Mouse (Mus musculus): ENCODE data around the gene Aplp1.

DNA sequence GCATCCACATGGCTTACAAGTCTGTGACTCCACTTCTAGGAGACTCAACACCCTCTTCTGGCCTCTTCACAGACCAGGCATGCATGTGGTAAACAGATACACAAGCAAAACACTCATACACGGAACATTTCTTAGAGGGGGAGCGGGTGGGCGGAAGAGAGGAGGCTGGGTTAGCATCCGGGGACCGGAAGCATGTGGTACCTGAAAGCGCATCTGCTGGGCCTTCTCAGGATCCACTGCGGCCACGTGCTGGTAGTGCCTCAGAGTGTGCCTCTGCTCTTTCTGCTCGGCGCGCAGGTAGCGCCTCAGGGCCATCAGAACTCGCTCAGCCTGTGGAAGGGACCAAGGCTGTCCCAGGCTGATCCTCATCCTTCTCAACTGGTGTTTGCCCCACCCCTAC is 5.6 kb downstream of the Aplp1 start:
- no peak for TF ChIP-seq TCF12 (IDR thresholded peaks at IDR 0.05; ENCODE audit: insufficient read depth, poor library complexity, severe bottlenecking)
- TF ChIP-seq POLR2A (IDR thresholded peaks at IDR 0.05; ENCODE audit: insufficient read length, low read depth) = no peak
- no peak for TF ChIP-seq POLR2AphosphoS2 (IDR thresholded peaks at IDR 0.05; ENCODE audit: insufficient read length, low read depth)
- no peak for TF ChIP-seq USF1 (IDR thresholded peaks at IDR 0.05; ENCODE audit: low read depth)
- TF ChIP-seq REST (IDR thresholded peaks at IDR 0.05; ENCODE audit: insufficient read depth, insufficient read length) = no peak
- no peak for TF ChIP-seq CEBPB (IDR thresholded peaks at IDR 0.05; ENCODE audit: insufficient read depth, poor library complexity, severe bottlenecking)
- no peak for TF ChIP-seq SRF (IDR thresholded peaks at IDR 0.05; ENCODE audit: control insufficient read depth, insufficient read length, low read depth)
- no peak for TF ChIP-seq E2F4 (IDR thresholded peaks at IDR 0.05; ENCODE audit: insufficient read depth)
- no peak for TF ChIP-seq MAX (IDR thresholded peaks at IDR 0.05; ENCODE audit: low read depth)
- TF ChIP-seq TCF3 (IDR thresholded peaks at IDR 0.05; ENCODE audit: insufficient read length, low read depth) = no peak
- no peak for TF ChIP-seq MYOD1 (IDR thresholded peaks at IDR 0.05; ENCODE audit: control insufficient read depth in 1 of 3, insufficient read length in 2 of 3, low read depth in 2 of 3)

All from myocyte (in vitro differentiated cells).